Comparison of ENCODE assay signal across 23 mouse cellular contexts in the genomic region with DNA sequence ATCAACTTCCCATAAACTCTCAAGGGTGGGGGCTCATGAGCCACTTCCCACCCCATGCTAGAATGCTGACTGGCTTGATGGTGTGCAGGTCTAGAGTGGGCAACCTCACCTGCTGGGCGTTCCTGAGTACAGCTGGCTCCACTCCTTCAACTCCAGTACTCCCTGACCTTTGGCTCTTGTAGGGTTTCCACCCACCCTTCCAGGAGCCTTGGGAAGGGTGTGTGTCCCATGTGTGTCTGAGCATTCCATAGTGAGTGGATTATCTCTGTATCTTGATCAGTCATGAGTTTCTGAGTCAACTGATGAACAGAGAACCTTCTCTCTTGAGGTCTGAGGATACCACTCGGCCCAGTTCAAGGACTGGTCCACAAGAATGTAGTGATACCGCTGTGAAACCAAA. TPM values are rescaled to one million over a fixed set of nuclear protein-coding genes. Genes with fewer than 3 reads are reported as not detected.
DNase-seq lines count a peak whose midpoint lies in the region; ATAC-seq lines count a peak whose summit lies in the region.
"Had no signal": no experiment of that assay in that cellular context is flagged by ENCODE, and none has a peak within 500 bp of the region (broad histone marks: within the 10 kb centered on the region; RNA-seq: fewer than 3 reads in every experiment).

No protein-coding gene starts in this region.

- H3K9ac ChIP-seq in midbrain, embryonic 11.5 days (ENCODE audit: low read length), result no peak overlapping the region
- no peak overlapping the region for H3K9ac ChIP-seq in midbrain, embryonic 16.5 days (ENCODE audit: low read depth, low read length)
- H3K9ac ChIP-seq in intestine, embryonic 16.5 days (ENCODE audit: low read depth, low read length), result no peak overlapping the region
- H3K9ac ChIP-seq: embryonic facial prominence, embryonic 13.5 days; forebrain, embryonic 12.5 days; forebrain, embryonic 15.5 days; hindbrain, embryonic 13.5 days had no signal

- H3K27ac ChIP-seq in midbrain, embryonic 11.5 days (ENCODE audit: low read depth, low read length), result no peak overlapping the region
- no peak overlapping the region for H3K27ac ChIP-seq in midbrain, embryonic 16.5 days (ENCODE audit: low read length)
- no peak overlapping the region for H3K27ac ChIP-seq in intestine, embryonic 16.5 days (ENCODE audit: low read length)
- H3K27ac ChIP-seq in hindbrain, embryonic 10.5 days, result no peak overlapping the region
- H3K27ac ChIP-seq: embryonic facial prominence, embryonic 10.5 days; embryonic facial prominence, embryonic 13.5 days; forebrain, embryonic 12.5 days; forebrain, embryonic 15.5 days; hindbrain, embryonic 13.5 days had no signal

- no peak for ATAC-seq in midbrain, embryonic 11.5 days (ENCODE audit: low FRiP score)
- ATAC-seq in midbrain, embryonic 16.5 days, result no peak
- ATAC-seq in intestine, embryonic 16.5 days, result peak; percentile 91
- ATAC-seq: forebrain, embryonic 15.5 days; hindbrain, embryonic 16.5 days had no signal

- WGBS in midbrain, embryonic 11.5 days, result 87% methylated on average over 3 of the region's 3 CpGs
- WGBS in midbrain, embryonic 16.5 days, result 87% methylated on average over 3 of the region's 3 CpGs
- WGBS in intestine, embryonic 16.5 days, result 72% methylated on average over 3 of the region's 3 CpGs
- WGBS in hindbrain, embryonic 10.5 days, result 89% methylated on average over 3 of the region's 3 CpGs

- no peak overlapping the region for H3K4me3 ChIP-seq in midbrain, embryonic 11.5 days (ENCODE audit: low read depth, low read length)
- no peak overlapping the region for H3K4me3 ChIP-seq in midbrain, embryonic 16.5 days (ENCODE audit: low read depth, low read length)
- no peak overlapping the region for H3K4me3 ChIP-seq in intestine, embryonic 16.5 days (ENCODE audit: low read length)
- no peak overlapping the region for H3K4me3 ChIP-seq in hindbrain, embryonic 10.5 days
- H3K4me3 ChIP-seq: embryonic facial prominence, embryonic 10.5 days; embryonic facial prominence, embryonic 13.5 days; erythroblast, embryonic 14.5 days; forebrain, embryonic 12.5 days; forebrain, embryonic 15.5 days; hindbrain, embryonic 13.5 days had no signal

- no peaks in the 10 kb centered on the region for H3K9me3 ChIP-seq in midbrain, embryonic 11.5 days (ENCODE audit: control insufficient read depth, low read length)
- H3K9me3 ChIP-seq in midbrain, embryonic 16.5 days (replicated peaks; ENCODE audit: control insufficient read depth, low read length, poor library complexity, severe bottlenecking), result no peaks in the 10 kb centered on the region
- H3K9me3 ChIP-seq in intestine, embryonic 16.5 days (ENCODE audit: control insufficient read depth, low read length), result no peaks in the 10 kb centered on the region
- H3K9me3 ChIP-seq in hindbrain, embryonic 10.5 days, result no peaks in the 10 kb centered on the region
- H3K9me3 ChIP-seq: embryonic facial prominence, embryonic 10.5 days; embryonic facial prominence, embryonic 13.5 days; forebrain, embryonic 12.5 days; forebrain, embryonic 15.5 days; hindbrain, embryonic 13.5 days had no signal

- H3K27me3 ChIP-seq in midbrain, embryonic 11.5 days (ENCODE audit: control insufficient read depth, insufficient read depth, low read length), result no peaks in the 10 kb centered on the region
- H3K27me3 ChIP-seq in midbrain, embryonic 16.5 days (ENCODE audit: control insufficient read depth, insufficient read depth, low read depth, low read length), result no peaks in the 10 kb centered on the region
- no peaks in the 10 kb centered on the region for H3K27me3 ChIP-seq in intestine, embryonic 16.5 days (replicated peaks; ENCODE audit: control insufficient read depth, insufficient read depth, low read length)
- H3K27me3 ChIP-seq in hindbrain, embryonic 10.5 days (ENCODE audit: insufficient read depth, poor library complexity, severe bottlenecking), result no peaks in the 10 kb centered on the region
- H3K27me3 ChIP-seq: CH12.LX; embryonic facial prominence, embryonic 13.5 days; forebrain, embryonic 12.5 days; forebrain, embryonic 15.5 days; hindbrain, embryonic 13.5 days had no signal

- no peak overlapping the region for H3K4me2 ChIP-seq in midbrain, embryonic 11.5 days
- H3K4me2 ChIP-seq in midbrain, embryonic 16.5 days (ENCODE audit: low read length), result no peak overlapping the region
- H3K4me2 ChIP-seq in intestine, embryonic 16.5 days (ENCODE audit: low read depth, low read length), result no peak overlapping the region
- H3K4me2 ChIP-seq: embryonic facial prominence, embryonic 13.5 days; forebrain, embryonic 12.5 days; forebrain, embryonic 15.5 days; heart, embryonic 11.5 days; hindbrain, embryonic 13.5 days had no signal

- no peaks in the 10 kb centered on the region for H3K4me1 ChIP-seq in midbrain, embryonic 11.5 days (ENCODE audit: control insufficient read depth, insufficient read depth, low read length)
- H3K4me1 ChIP-seq in midbrain, embryonic 16.5 days (ENCODE audit: control insufficient read depth, insufficient read depth, low read length), result no peaks in the 10 kb centered on the region
- no peaks in the 10 kb centered on the region for H3K4me1 ChIP-seq in intestine, embryonic 16.5 days (ENCODE audit: control insufficient read depth, insufficient read depth, low read length)
- H3K4me1 ChIP-seq in hindbrain, embryonic 10.5 days (replicated peaks), result peaks cover 12% of the 10 kb centered on the region; the same call in 1 of the 2 replicates
- H3K4me1 ChIP-seq: embryonic facial prominence, embryonic 13.5 days; forebrain, embryonic 12.5 days; forebrain, embryonic 15.5 days; hindbrain, embryonic 13.5 days had no signal

- peak; percentile 45 for DNase-seq in midbrain, embryonic 11.5 days (ENCODE audit: low spot score, missing footprints)
- peak; percentile 53 for DNase-seq in yolk sac, embryonic 10.5 days (ENCODE audit: low spot score)
- no peak for DNase-seq in hindbrain, embryonic 10.5 days (ENCODE audit: low spot score)
- no peak for DNase-seq in heart, adult 11 months
- DNase-seq: adrenal gland, postnatal 10 days; adrenal gland, postnatal 36 days; cerebellum, adult 11 months; cerebellum, adult 2 months; cerebellum, adult 9-11 months; cerebellum, postnatal 25 days; gastrocnemius, postnatal 36 days had no signal

- H3K36me3 ChIP-seq in midbrain, embryonic 11.5 days (ENCODE audit: control insufficient read depth, insufficient read depth, low read length), result no peaks in the 10 kb centered on the region
- no peaks in the 10 kb centered on the region for H3K36me3 ChIP-seq in midbrain, embryonic 16.5 days (ENCODE audit: control insufficient read depth, insufficient read depth, low read length)
- no peaks in the 10 kb centered on the region for H3K36me3 ChIP-seq in intestine, embryonic 16.5 days (ENCODE audit: control insufficient read depth, insufficient read depth, low read length)
- no peaks in the 10 kb centered on the region for H3K36me3 ChIP-seq in hindbrain, embryonic 10.5 days
- H3K36me3 ChIP-seq: embryonic facial prominence, embryonic 10.5 days; embryonic facial prominence, embryonic 13.5 days; forebrain, embryonic 12.5 days; forebrain, embryonic 15.5 days; hindbrain, embryonic 13.5 days had no signal

RNA-seq across cellular contexts. Expression of a gene that starts 17.8 kb away (rescaled TPM):
- 50.7 and 51.9 TPM in 2 replicates for polyA plus RNA-seq in midbrain, embryonic 11.5 days (2014; fragmentation: Nextera tagmentation; extraction: Ambion mirVana)
- 66.4 and 75.4 TPM in 2 replicates for polyA plus RNA-seq in midbrain, embryonic 16.5 days (2015; fragmentation: Nextera tagmentation; extraction: Ambion mirVana)
- 38.4 and 39.1 TPM in 2 replicates for polyA plus RNA-seq in intestine, embryonic 16.5 days (2015; fragmentation: Nextera tagmentation; extraction: Ambion mirVana)
- 46.1 and 48.1 TPM in 2 replicates for polyA plus RNA-seq in hindbrain, embryonic 10.5 days (2016; fragmentation: Nextera tagmentation; extraction: Ambion mirVana)

RNA-seq across cellular contexts. Expression of a gene that starts 44.8 kb away (rescaled TPM):
- polyA plus RNA-seq in midbrain, embryonic 11.5 days (2014; fragmentation: Nextera tagmentation; extraction: Ambion mirVana), result 0.58 and 0.83 TPM in 2 replicates
- polyA plus RNA-seq in midbrain, embryonic 16.5 days (2015; fragmentation: Nextera tagmentation; extraction: Ambion mirVana), result 0.36 and 1.4 TPM in 2 replicates
- 1.2 and 1.8 TPM in 2 replicates for polyA plus RNA-seq in intestine, embryonic 16.5 days (2015; fragmentation: Nextera tagmentation; extraction: Ambion mirVana)
- 0.14 and 0.49 TPM in 2 replicates for polyA plus RNA-seq in hindbrain, embryonic 10.5 days (2016; fragmentation: Nextera tagmentation; extraction: Ambion mirVana)
- polyA plus RNA-seq: erythroblast, embryonic 14.5 days; heart, embryonic 14.5 days had no signal

Comparison
In these comparisons a context has a peak if more than half of its experiments do, and no peak if none do; other contexts are left out.
1. DNase-seq: peak in midbrain, embryonic 11.5 days (single experiment) and yolk sac, embryonic 10.5 days (single experiment); none in hindbrain, embryonic 10.5 days (single experiment) and heart, adult 11 months (single experiment).